Mouse (Mus musculus) MEL (cell line): ENCODE data around the gene Fbxw7. TPM values are rescaled to one million over a fixed set of nuclear protein-coding genes. Genes with fewer than 3 reads are reported as not detected.

Experiments
- DNase-seq: peaks from one replicate; pipeline ENCODE4 v3.0.0; 2011; ENCODE audit warnings: low read depth, low spot score
- H3K27ac ChIP-seq: 2 replicates; pipeline ENCODE4 v1.5.1; 2012; ENCODE audit warnings: low read depth, mild to moderate bottlenecking, control low read depth, low read length, moderate library complexity; ENCODE audit not compliant: control insufficient read depth
- H3K27me3 ChIP-seq, 2 experiments: fragments of 150-350 bp in 1 of 2; sonication (generic) in 1 of 2; 2 replicates each; pipeline ENCODE4 v1.6.1; 2012; ENCODE audit warnings: low read length in 2 of 2, mild to moderate bottlenecking in 2 of 2, improper control_type of control experiment in 1 of 2, moderate library complexity in 1 of 2; ENCODE audit not compliant: insufficient read depth in 2 of 2, control insufficient read depth in 1 of 2
- H3K36me3 ChIP-seq, 2 experiments: 2 replicates each; pipeline ENCODE4 v1.6.1; 2012 to 2014; ENCODE audit warnings: low read length in 2 of 2, improper control_type of control experiment in 1 of 2, inconsistent platforms in 1 of 2, mild to moderate bottlenecking in 1 of 2; ENCODE audit not compliant: insufficient read depth in 2 of 2, control insufficient read depth in 1 of 2
- H3K4me1 ChIP-seq, 2 experiments: fragments of 150-350 bp in 1 of 2; sonication (generic) in 1 of 2; 2 replicates each; pipeline ENCODE4 v1.6.1; 2012; ENCODE audit warnings: low read length in 2 of 2, improper control_type of control experiment in 1 of 2, mild to moderate bottlenecking in 1 of 2; ENCODE audit not compliant: insufficient read depth in 2 of 2, control insufficient read depth in 1 of 2
- H3K4me3 ChIP-seq, 2 experiments: fragments of 150-350 bp in 1 of 2; sonication (generic) in 1 of 2; 2 replicates each; pipeline ENCODE4 v1.5.1; 2012; ENCODE audit warnings: low read depth in 2 of 2, low read length in 2 of 2, mild to moderate bottlenecking in 2 of 2, moderate library complexity in 2 of 2, control low read depth in 1 of 2, improper control_type of control experiment in 1 of 2; ENCODE audit not compliant: control insufficient read depth in 1 of 2, insufficient read depth in 1 of 2
- H3K79me2 ChIP-seq: 2 replicates; pipeline ENCODE4 v1.6.1; 2012; ENCODE audit warnings: mild to moderate bottlenecking, low read length, moderate library complexity; ENCODE audit not compliant: control insufficient read depth, poor library complexity, insufficient read depth
- H3K9ac ChIP-seq: 2 replicates; pipeline ENCODE4 v1.6.1; 2012; ENCODE audit warnings: low read depth, mild to moderate bottlenecking, control low read depth, low read length, moderate library complexity; ENCODE audit not compliant: control insufficient read depth, poor library complexity, severe bottlenecking
- H3K9me3 ChIP-seq: fragments of 150-350 bp; sonication (generic); replicated peaks from 2 replicates; pipeline ENCODE4 v1.6.1; 2012; ENCODE audit warnings: mild to moderate bottlenecking, low read length, improper control_type of control experiment, moderate library complexity; ENCODE audit not compliant: insufficient read depth
- BHLHE40 ChIP-seq: IDR thresholded peaks from 2 replicates; pipeline ENCODE4 v1.6.1; 2012; ENCODE audit warnings: low read depth, mild to moderate bottlenecking, inconsistent platforms, low read length, improper control_type of control experiment, borderline replicate concordance
- CHD2 ChIP-seq: IDR thresholded peaks from 2 replicates; pipeline ENCODE4 v1.6.1; 2011; ENCODE audit warnings: low read length, improper control_type of control experiment
- E2F4 ChIP-seq: IDR thresholded peaks from 2 replicates; pipeline ENCODE4 v1.6.1; 2011; ENCODE audit warnings: low read depth, low read length, improper control_type of control experiment, borderline replicate concordance
- EP300 ChIP-seq, 2 experiments: IDR thresholded peaks; 2 replicates each; pipeline ENCODE4 v1.6.1; 2011; ENCODE audit warnings: improper control_type of control experiment in 2 of 2, low read length in 2 of 2, low read depth in 1 of 2, mild to moderate bottlenecking in 1 of 2
- ETS1 ChIP-seq: IDR thresholded peaks from 2 replicates; pipeline ENCODE4 v1.6.1; 2012; ENCODE audit warnings: low read depth, mild to moderate bottlenecking, inconsistent platforms, low read length, improper control_type of control experiment, moderate library complexity
- JUND ChIP-seq: IDR thresholded peaks from 2 replicates; pipeline ENCODE4 v1.6.1; 2011; ENCODE audit warnings: low read depth, mild to moderate bottlenecking, improper control_type of control experiment, low read length
- KAT2A ChIP-seq: conservative IDR thresholded peaks from 2 replicates; pipeline ENCODE4 v1.6.1; 2012; ENCODE audit warnings: low read depth, low read length, improper control_type of control experiment, inconsistent platforms
- MAFK ChIP-seq: IDR thresholded peaks from 2 replicates; pipeline ENCODE4 v1.6.1; 2011; ENCODE audit warnings: low read depth, mild to moderate bottlenecking, low read length, improper control_type of control experiment, borderline replicate concordance
- MAX ChIP-seq: IDR thresholded peaks from 2 replicates; pipeline ENCODE4 v1.6.1; 2011; ENCODE audit warnings: low read length, improper control_type of control experiment
- MAZ ChIP-seq: IDR thresholded peaks from 2 replicates; pipeline ENCODE4 v1.6.1; 2012; ENCODE audit warnings: low read depth, mild to moderate bottlenecking, inconsistent platforms, low read length, improper control_type of control experiment
- MXI1 ChIP-seq: IDR thresholded peaks from 2 replicates; pipeline ENCODE4 v1.6.1; 2011; ENCODE audit warnings: mild to moderate bottlenecking, low read depth, low read length, improper control_type of control experiment
- MYB ChIP-seq: IDR thresholded peaks from 2 replicates; pipeline ENCODE4 v1.6.1; 2011; ENCODE audit warnings: mild to moderate bottlenecking, low read depth, low read length, improper control_type of control experiment
- MYC ChIP-seq: IDR thresholded peaks from 2 replicates; pipeline ENCODE4 v1.6.1; 2011; ENCODE audit warnings: low read depth, mild to moderate bottlenecking, low read length, improper control_type of control experiment, moderate library complexity
- NELFE ChIP-seq: IDR thresholded peaks from 2 replicates; pipeline ENCODE4 v1.6.1; 2011; ENCODE audit warnings: low read depth, low read length, improper control_type of control experiment
- POLR2A ChIP-seq, 2 experiments: IDR thresholded peaks; 2 replicates each; pipeline ENCODE4 v1.6.1; 2011 to 2012; ENCODE audit warnings: low read length in 2 of 2, mild to moderate bottlenecking in 2 of 2, control low read depth in 1 of 2, improper control_type of control experiment in 1 of 2, low read depth in 1 of 2, moderate library complexity in 1 of 2; ENCODE audit not compliant: control insufficient read depth in 1 of 2, insufficient read depth in 1 of 2, poor library complexity in 1 of 2
- POLR2AphosphoS5 ChIP-seq: IDR thresholded peaks from 2 replicates; pipeline ENCODE4 v1.6.1; 2012; ENCODE audit warnings: low read depth, borderline replicate concordance, mild to moderate bottlenecking, inconsistent platforms, low read length, moderate library complexity, mixed read lengths
- RAD21 ChIP-seq: IDR thresholded peaks from 2 replicates; pipeline ENCODE4 v1.6.1; 2011; ENCODE audit warnings: mild to moderate bottlenecking, low read depth, low read length, improper control_type of control experiment
- SMC3 ChIP-seq: IDR thresholded peaks from 2 replicates; pipeline ENCODE4 v1.6.1; 2011; ENCODE audit warnings: low read depth, low read length, improper control_type of control experiment
- TBP ChIP-seq: IDR thresholded peaks from 2 replicates; pipeline ENCODE4 v1.8.0; 2011; ENCODE audit warnings: low read depth, low read length, improper control_type of control experiment
- TCF12 ChIP-seq: IDR thresholded peaks from 2 replicates; pipeline ENCODE4 v1.6.1; 2014; ENCODE audit warnings: low read depth, mild to moderate bottlenecking, inconsistent platforms, low read length, improper control_type of control experiment, moderate library complexity
- USF1 ChIP-seq: IDR thresholded peaks from 2 replicates; pipeline ENCODE4 v1.6.1; 2014; ENCODE audit warnings: low read depth, mild to moderate bottlenecking, inconsistent platforms, low read length, improper control_type of control experiment, moderate library complexity
- ZC3H11A ChIP-seq: IDR thresholded peaks from 2 replicates; pipeline ENCODE4 v1.6.1; 2012; ENCODE audit warnings: low read depth, mild to moderate bottlenecking, inconsistent platforms, low read length, improper control_type of control experiment
- ZKSCAN1 ChIP-seq: IDR thresholded peaks from 2 replicates; pipeline ENCODE4 v1.6.1; 2012; ENCODE audit warnings: low read depth, mild to moderate bottlenecking, inconsistent platforms, low read length, improper control_type of control experiment, moderate library complexity
- polyA plus RNA-seq, 2 experiments: library from polyadenylated mRNA; stranded (reverse) in 1 of 2; unstranded in 1 of 2; fragments of >175 nt in 1 of 2; fragments of >200 nt in 1 of 2; gene quantifications; 2 replicates each; pipeline versions ENCODE4 v1.2.1 to v1.2.4; 2012; ENCODE audit warnings: low replicate concordance in 2 of 2, low read depth in 1 of 2; ENCODE audit not compliant: insufficient read length in 2 of 2, insufficient read depth in 1 of 2, missing spikeins in 1 of 2
- total RNA-seq: library from RNA; depleted of rRNA; stranded (reverse); fragments of 300-350 nt; gene quantifications from 2 replicates; pipeline ENCODE4 v1.2.3, GENCODE M21; 2012

Gene Fbxw7
- total and polyA plus RNA-seq, 3 experiments, result 11.8 to 14.5 TPM; not detected in 1

DNA sequence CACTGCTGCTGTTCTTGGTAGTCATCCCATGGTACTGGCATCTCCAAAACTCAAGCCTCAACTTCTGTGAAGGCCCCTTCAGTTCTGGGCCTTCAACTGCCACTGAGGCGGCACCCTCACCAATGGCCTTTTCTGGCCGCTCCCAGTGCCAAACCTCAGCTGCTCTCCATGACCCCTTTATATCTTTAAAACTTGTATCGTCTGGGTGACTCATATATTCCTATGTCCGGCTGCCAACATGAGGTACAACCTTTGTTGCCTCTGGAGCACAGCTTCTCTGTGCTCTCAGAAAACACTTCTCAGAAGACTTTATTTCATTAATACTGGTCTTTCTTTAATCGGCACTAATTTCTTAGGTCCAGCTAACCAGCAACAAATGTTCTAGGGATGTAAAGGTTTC is 75.9 kb downstream of the Fbxw7 start:
- Histone ChIP-seq H3K4me3 (no peak overlapping the region), H3K9ac (no peak overlapping the region), H3K79me2 (no peaks in the 10 kb centered on the region), H3K36me3 (no peaks in the 10 kb centered on the region), H3K9me3 (no peaks in the 10 kb centered on the region), H3K27ac (no peak overlapping the region), H3K4me1 (no peaks in the 10 kb centered on the region), H3K27me3 (no peaks in the 10 kb centered on the region)
- DNase-seq, result no peak
- TF ChIP-seq KAT2A (no peak), BHLHE40 (no peak), JUND (no peak), E2F4 (no peak), MAX (no peak), ETS1 (no peak), MXI1 (no peak), MYB (no peak), SMC3 (no peak), USF1 (no peak), ZKSCAN1 (no peak), TCF12 (no peak)

DNA sequence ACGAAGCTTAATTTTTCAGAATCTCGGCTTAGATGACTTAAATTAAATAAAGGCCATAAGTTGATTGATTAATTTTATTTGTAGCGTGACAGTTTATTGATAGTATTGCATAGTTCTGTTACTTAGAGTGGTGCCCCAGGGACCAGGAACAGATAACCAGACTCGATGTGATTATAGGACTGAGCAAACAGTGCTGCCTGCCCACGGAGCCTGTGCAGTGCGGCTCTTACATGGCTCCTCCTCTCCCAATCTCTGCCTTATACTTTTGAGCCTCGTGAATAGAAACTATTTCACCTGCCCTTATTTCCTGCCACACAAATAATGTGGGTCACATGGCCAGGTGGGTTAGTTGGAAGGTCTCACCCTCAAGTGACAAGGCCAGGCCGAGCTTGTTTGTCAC is 82.9 kb downstream of the Fbxw7 start:
- no peak for DNase-seq
- Histone ChIP-seq H3K9ac (no peak overlapping the region), H3K27me3 (no peaks in the 10 kb centered on the region), H3K36me3 (no peaks in the 10 kb centered on the region; a peak in 2 of 4 replicates), H3K4me3 (no peak overlapping the region), H3K9me3 (no peaks in the 10 kb centered on the region), H3K4me1 (no peaks in the 10 kb centered on the region), H3K27ac (no peak overlapping the region), H3K79me2 (no peaks in the 10 kb centered on the region; the same call in 1 of the 2 replicates)
- TF ChIP-seq NELFE (no peak), MYC (no peak), MAX (no peak), TCF12 (no peak), ZC3H11A (no peak), JUND (no peak), POLR2A (IDR thresholded peaks at IDR 0.05; ENCODE audit: control insufficient read depth in 1 of 2, insufficient read depth in 1 of 2, low read depth in 1 of 2, low read length in 2 of 2, poor library complexity in 1 of 2) (no peak), ETS1 (no peak), EP300 (IDR thresholded peaks at IDR 0.05; ENCODE audit: low read depth in 1 of 2, low read length in 2 of 2) (no peak), MAFK (no peak), POLR2AphosphoS5 (no peak), CHD2 (no peak), TBP (no peak), RAD21 (no peak), ZKSCAN1 (no peak), MAZ (no peak)
